Mouse (Mus musculus) hindbrain, postnatal 0 days (tissue): ENCODE measurements around the gene Xrcc5. TPM values are rescaled to one million over a fixed set of nuclear protein-coding genes. Genes with fewer than 3 reads are reported as not detected.

Experiments
- ATAC-seq: fragments of 200-750 bp; cut with Nextera tagmentation; 2 replicates; pipeline ENCODE4 v1.8.0; 2017; ENCODE audit warnings: mild to moderate bottlenecking, moderate TSS enrichment, moderate library complexity
- DNase-seq: peaks from one replicate; pipeline ENCODE4 v3.0.0-alpha.2; 2015; ENCODE audit warnings: low spot score
- H3K27ac ChIP-seq: fragments of 300-500 bp; sonication (generic); 2 replicates; pipeline ENCODE4 v1.5.1; 2014; ENCODE audit warnings: mild to moderate bottlenecking
- H3K27me3 ChIP-seq: fragments of 300-500 bp; sonication (generic); 2 replicates; pipeline ENCODE4 v1.6.1; 2014; ENCODE audit warnings: low read length, mixed read lengths; ENCODE audit not compliant: insufficient read depth
- H3K36me3 ChIP-seq: fragments of 300-500 bp; sonication (generic); 2 replicates; pipeline ENCODE4 v1.6.1; 2014; ENCODE audit warnings: low read length, mixed read lengths; ENCODE audit not compliant: insufficient read depth
- H3K4me1 ChIP-seq: fragments of 300-500 bp; sonication (generic); 2 replicates; pipeline ENCODE4 v1.6.1; 2014; ENCODE audit warnings: antibody characterized with exemption, low read length, mixed read lengths; ENCODE audit not compliant: insufficient read depth
- H3K4me2 ChIP-seq: fragments of 300-500 bp; sonication (generic); 2 replicates; pipeline ENCODE4 v1.6.1; 2014; ENCODE audit warnings: low read depth, mild to moderate bottlenecking, low read length, moderate library complexity, mixed read lengths
- H3K4me3 ChIP-seq: fragments of 300-500 bp; sonication (generic); 2 replicates; pipeline ENCODE4 v1.5.1; 2014; ENCODE audit warnings: low read length
- H3K9ac ChIP-seq: fragments of 300-500 bp; sonication (generic); replicated peaks from 2 replicates; pipeline ENCODE4 v1.6.1; 2014; ENCODE audit warnings: mild to moderate bottlenecking, low read length, moderate library complexity, mixed read lengths
- H3K9me3 ChIP-seq: fragments of 300-500 bp; sonication (generic); 2 replicates; pipeline ENCODE4 v1.6.1; 2016; ENCODE audit warnings: low read length, mixed read lengths
- CTCF ChIP-seq: IDR thresholded peaks from 2 replicates; pipeline ENCODE4 v1.5.1; 2016; ENCODE audit warnings: antibody characterized with exemption, control low read depth, low read depth
- WGBS: fragments of 180-500 bp; shearing (Covaris S2); extraction: QIAGEN DNeasy Blood & Tissue Kit; methylation state at CpG from one replicate; pipeline ENCODE4 v1.1.7; 2014; 5-methylcytosine and 5-hydroxymethylcytosine counted together
- polyA plus RNA-seq: library from polyadenylated mRNA; unstranded; fragments of >200 nt; fragmentation: Nextera tagmentation; extraction: Ambion mirVana; gene quantifications from 2 replicates; pipeline ENCODE4 v1.2.1, GENCODE M21; 2015
- total RNA-seq: library from RNA; depleted of rRNA; stranded (reverse); fragments of >200 nt; gene quantifications from 2 replicates; pipeline ENCODE4 v1.2.3, GENCODE M21; 2014

Gene Xrcc5
- total and polyA plus RNA-seq, 2 experiments from 2014 or later, result 9.0 to 15.7 TPM

- ATAC-seq (peak; percentile 72), DNase-seq (peak; percentile 58)
- peak overlapping the region; percentile 22; the same call in 1 of the 2 replicates for H3K27ac ChIP-seq
Measured at GRCm38 (mm10) chr1:72379752-72380353, 72.6 kb downstream of the Xrcc5 start.

DNA sequence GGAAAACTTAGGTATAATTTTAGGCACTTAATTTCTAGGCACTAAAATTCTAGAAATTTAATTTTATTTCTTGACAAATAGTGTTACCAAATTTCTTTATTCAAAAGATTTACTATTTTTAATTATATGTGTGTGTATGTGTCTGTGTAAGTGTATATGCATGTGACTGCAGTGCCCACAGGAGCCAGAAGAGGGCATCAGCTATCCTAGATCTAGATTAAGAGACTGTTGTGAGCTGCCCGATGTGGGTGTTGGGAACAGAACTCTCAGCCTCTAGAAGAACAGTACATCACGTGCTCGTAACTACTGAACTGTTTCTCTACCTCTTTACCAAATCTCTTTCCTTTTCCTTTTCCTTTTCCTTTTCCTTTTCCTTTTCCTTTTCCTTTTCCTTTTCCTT is 73.3 kb downstream of the Xrcc5 start:
- peak; percentile 23; the same call in 1 of the 2 replicates for TF ChIP-seq CTCF

More at GRCm38 (mm10) chr1:72379752-72380353, 72.6 kb downstream of the Xrcc5 start:
- Histone ChIP-seq H3K27me3 (no peaks in the 10 kb centered on the region), H3K4me1 (no peaks in the 10 kb centered on the region), H3K9me3 (no peaks in the 10 kb centered on the region), H3K36me3 (no peaks in the 10 kb centered on the region), H3K4me2 (no peak overlapping the region), H3K4me3 (no peak overlapping the region), H3K9ac (no peak overlapping the region)
- TF ChIP-seq CTCF, result no peak
- WGBS, result 59% methylated on average over 11 of the region's 11 CpGs

DNA sequence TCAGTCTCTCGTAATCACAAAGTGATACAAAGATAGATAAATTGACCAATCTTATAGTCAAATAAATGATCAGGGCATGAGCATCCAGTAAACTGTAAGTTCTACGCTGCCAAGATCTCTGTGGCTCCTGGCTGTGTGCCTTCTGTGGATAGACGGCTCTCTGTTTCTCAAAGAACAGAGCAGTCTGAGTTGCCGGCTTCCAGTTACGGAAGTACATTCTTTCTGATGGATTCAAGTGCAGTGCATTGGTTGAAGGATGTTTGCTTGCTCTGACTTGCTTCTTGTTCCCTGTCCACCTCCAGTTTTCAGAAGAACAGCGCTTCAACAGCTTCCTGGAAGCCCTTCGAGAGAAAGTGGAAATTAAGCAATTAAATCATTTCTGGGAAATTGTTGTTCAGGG is 75.8 kb downstream of the Xrcc5 start:
- no peak overlapping the region for H3K4me2 ChIP-seq

More for the DNA sequence above, 73.3 kb downstream of the Xrcc5 start:
- Histone ChIP-seq H3K4me1 (no peaks in the 10 kb centered on the region), H3K27ac (no peak overlapping the region), H3K4me3 (no peak overlapping the region), H3K4me2 (no peak overlapping the region), H3K9me3 (no peaks in the 10 kb centered on the region), H3K9ac (no peak overlapping the region), H3K36me3 (no peaks in the 10 kb centered on the region), H3K27me3 (no peaks in the 10 kb centered on the region)
- ATAC-seq (no peak), DNase-seq (no peak)
- WGBS, result 99% methylated on average over 3 of the region's 3 CpGs

DNA sequence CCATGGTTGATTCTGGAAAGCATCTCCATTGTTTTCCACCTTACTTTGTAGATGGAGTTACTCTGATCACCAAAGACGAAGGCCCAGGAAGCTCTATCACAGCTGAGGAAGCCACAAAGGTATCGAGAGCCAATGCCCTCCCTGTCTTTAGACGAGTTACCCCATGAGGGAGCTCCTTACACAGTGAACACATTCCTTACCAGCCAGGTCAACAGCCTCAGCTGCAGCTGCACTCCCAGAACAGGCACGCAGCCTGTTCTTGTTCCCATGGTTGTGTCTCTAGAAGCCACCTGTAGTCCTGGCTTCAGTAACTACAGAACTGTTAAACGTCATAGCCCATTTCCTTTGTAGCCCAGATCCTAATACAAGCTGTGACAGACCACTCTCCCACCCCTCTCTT is 76.4 kb downstream of the Xrcc5 start:
- Histone ChIP-seq H3K27me3 (no peaks in the 10 kb centered on the region), H3K4me3 (no peak overlapping the region), H3K9ac (no peak overlapping the region), H3K36me3 (no peaks in the 10 kb centered on the region), H3K4me2 (no peak overlapping the region), H3K9me3 (no peaks in the 10 kb centered on the region), H3K4me1 (no peaks in the 10 kb centered on the region), H3K27ac (no peak overlapping the region)
- WGBS, result 63% methylated on average over 5 of the region's 5 CpGs
- TF ChIP-seq CTCF, result peak; percentile 30; the same call in 1 of the 2 replicates
- DNase-seq, result peak; percentile 29
- peak; percentile 40; the same call in 1 of the 2 replicates for ATAC-seq

More for the DNA sequence above, 75.8 kb downstream of the Xrcc5 start:
- 60% methylated on average over 7 of the region's 7 CpGs for WGBS
- no peaks in the 10 kb centered on the region for H3K36me3 ChIP-seq
- H3K27me3 ChIP-seq, result no peaks in the 10 kb centered on the region
- H3K27ac ChIP-seq, result no peak overlapping the region
- H3K9me3 ChIP-seq, result no peaks in the 10 kb centered on the region
- H3K4me1 ChIP-seq, result no peaks in the 10 kb centered on the region
- no peak overlapping the region for H3K9ac ChIP-seq
- no peak for ATAC-seq
- peak; percentile 29 for DNase-seq
- no peak overlapping the region for H3K4me3 ChIP-seq
- TF ChIP-seq CTCF, result no peak

GRCm38 (mm10) chr1:72390420-72390819 is 83.2 kb downstream of the Xrcc5 start:
- Histone ChIP-seq H3K9me3 (no peaks in the 10 kb centered on the region), H3K4me2 (no peak overlapping the region), H3K9ac (no peak overlapping the region), H3K27ac (no peak overlapping the region), H3K4me3 (no peak overlapping the region), H3K36me3 (no peaks in the 10 kb centered on the region), H3K4me1 (no peaks in the 10 kb centered on the region), H3K27me3 (no peaks in the 10 kb centered on the region)
- no peak for TF ChIP-seq CTCF
- WGBS, result 58% methylated on average over 4 of the region's 4 CpGs
- no peak for ATAC-seq
- DNase-seq, result no peak

GRCm38 (mm10) chr1:72399720-72400401 is 92.6 kb downstream of the Xrcc5 start:
- 80% methylated on average over 8 of the region's 8 CpGs for WGBS
- DNase-seq (no peak), ATAC-seq (no peak)
- Histone ChIP-seq H3K27ac (peak overlapping the region; percentile 28; the same call in 1 of the 2 replicates), H3K27me3 (no peaks in the 10 kb centered on the region), H3K4me2 (no peak overlapping the region), H3K36me3 (no peaks in the 10 kb centered on the region), H3K4me3 (no peak overlapping the region), H3K9ac (no peak overlapping the region), H3K4me1 (no peaks in the 10 kb centered on the region), H3K9me3 (no peaks in the 10 kb centered on the region)
- no peak for TF ChIP-seq CTCF

GRCm38 (mm10) chr1:72400616-72401015 is 93.4 kb downstream of the Xrcc5 start:
- Histone ChIP-seq H3K4me2 (no peak overlapping the region), H3K4me1 (no peaks in the 10 kb centered on the region)
- DNase-seq, result peak; percentile 72

More at GRCm38 (mm10) chr1:72400616-72401015, 93.4 kb downstream of the Xrcc5 start:
- no peak for TF ChIP-seq CTCF
- ATAC-seq, result peak; percentile 65
- H3K27me3 ChIP-seq, result no peaks in the 10 kb centered on the region
- H3K36me3 ChIP-seq, result no peaks in the 10 kb centered on the region
- no peaks in the 10 kb centered on the region for H3K9me3 ChIP-seq
- no peak overlapping the region for H3K9ac ChIP-seq
- peak overlapping the region; percentile 58; the same call in 1 of the 2 replicates for H3K27ac ChIP-seq
- 56% methylated on average over 9 of the region's 9 CpGs for WGBS
- no peak overlapping the region for H3K4me3 ChIP-seq
